Mouse (Mus musculus): Measurements from ENCODE around the gene Atl3.

GRCm38 (mm10) chr19:7585279-7585678 lies 91.4 kb downstream of the Atl3 start:
- no peak for TF ChIP-seq TAL1 (IDR thresholded peaks at IDR 0.05; ENCODE audit: low read length)
- no peak for TF ChIP-seq GATA1 (IDR thresholded peaks at IDR 0.05; ENCODE audit: low read length)

Data from erythroblast, embryonic 14.5 days (primary cell).